Mouse (Mus musculus): ENCODE data around the gene Rom1. TPM values are rescaled to one million over a fixed set of nuclear protein-coding genes. Genes with fewer than 3 reads are reported as not detected.

Rom1 gene
- polyA plus RNA-seq, 1 experiment, result 6.0 TPM

DNA sequence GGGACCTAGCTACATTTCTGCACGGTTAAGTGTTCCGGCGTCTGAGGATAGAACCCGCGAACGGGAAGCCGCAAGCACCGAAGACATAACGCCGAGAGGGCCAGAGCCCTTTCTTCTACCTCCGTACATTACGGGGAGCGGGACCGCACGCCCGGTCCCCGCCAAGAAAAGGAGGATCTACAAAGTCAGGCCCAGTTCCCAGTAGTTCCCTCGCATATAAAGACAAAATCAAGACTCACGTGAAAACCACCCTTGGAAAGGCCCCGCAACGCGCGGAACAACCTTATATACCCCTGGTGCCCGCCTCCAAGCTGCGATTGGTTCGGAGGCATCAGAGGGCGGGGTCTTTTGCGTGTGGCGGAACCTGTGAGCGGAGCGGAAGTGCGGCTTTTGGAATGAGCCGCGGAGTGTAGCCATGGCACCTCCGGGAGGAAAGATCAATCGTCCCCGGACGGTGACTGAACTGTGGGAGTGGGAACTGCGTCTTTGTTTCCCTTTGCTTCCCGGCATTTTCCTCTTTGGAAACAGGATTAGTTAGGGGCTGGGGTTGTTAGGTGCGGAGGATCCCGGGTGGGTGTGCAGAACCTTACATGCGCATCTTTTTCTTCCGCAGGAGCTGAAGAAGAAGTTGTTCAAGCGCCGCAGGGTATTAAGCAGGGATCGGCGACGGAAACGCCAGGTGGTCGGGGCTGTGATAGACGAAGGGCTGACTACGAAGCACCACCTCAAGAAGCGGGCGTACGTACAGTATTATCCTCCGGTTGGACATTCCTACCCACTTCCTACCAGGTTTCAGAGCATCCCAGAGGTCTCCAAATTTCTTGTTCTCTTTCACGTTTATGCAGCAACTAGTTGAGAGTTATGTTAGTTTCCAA, 40.4 kb downstream of the Rom1 start, which contains the start of the genes 1810009A15Rik and Gm49416:
TSS of gene 1810009A15Rik (plus strand) at position 343 of the 875 bp plus-strand sequence.
TSS of gene Gm49416 (plus strand) at position 416 of the 875 bp plus-strand sequence.
- no peaks in the 10 kb centered on the region for H3K36me3 ChIP-seq (ENCODE audit: control insufficient read depth, insufficient read depth)
- peak within 1 kb of the TSS; percentile 53 for H3K4me3 ChIP-seq
- peak within 1 kb of the TSS; percentile 6 for H3ac ChIP-seq (ENCODE audit: control insufficient read depth, insufficient read length)
- H3K4me2 ChIP-seq (ENCODE audit: low read depth), result peak within 1 kb of the TSS; percentile 95
- H3K27me3 ChIP-seq (ENCODE audit: control insufficient read depth, insufficient read depth, insufficient read length), result no peaks in the 10 kb centered on the region
- peak; percentile 55 for TF ChIP-seq SRF (IDR thresholded peaks at IDR 0.05; ENCODE audit: control insufficient read depth, insufficient read length, low read depth)
- no peak for TF ChIP-seq TCF12 (IDR thresholded peaks at IDR 0.05; ENCODE audit: insufficient read depth, poor library complexity, severe bottlenecking)
- no peak for TF ChIP-seq MYOG (IDR thresholded peaks at IDR 0.05; ENCODE audit: control insufficient read depth in 1 of 3, insufficient read depth in 1 of 3, insufficient read length in 2 of 3, low read depth in 2 of 3)
- TF ChIP-seq TCF3 (IDR thresholded peaks at IDR 0.05; ENCODE audit: insufficient read length, low read depth), result no peak
- no peak for TF ChIP-seq REST (IDR thresholded peaks at IDR 0.05; ENCODE audit: insufficient read depth, insufficient read length)
- peak; percentile 66 for TF ChIP-seq POLR2AphosphoS2 (IDR thresholded peaks at IDR 0.05; ENCODE audit: insufficient read length, low read depth)
- no peak for TF ChIP-seq E2F4 (IDR thresholded peaks at IDR 0.05; ENCODE audit: insufficient read depth)
- no peak for TF ChIP-seq CEBPB (IDR thresholded peaks at IDR 0.05; ENCODE audit: insufficient read depth, poor library complexity, severe bottlenecking)
- TF ChIP-seq POLR2A (IDR thresholded peaks at IDR 0.05; ENCODE audit: insufficient read length, low read depth), result peak; percentile 77
- TF ChIP-seq USF1 (IDR thresholded peaks at IDR 0.05; ENCODE audit: low read depth), result no peak
- TF ChIP-seq MYOD1 (IDR thresholded peaks at IDR 0.05; ENCODE audit: control insufficient read depth in 1 of 3, insufficient read length in 2 of 3, low read depth in 2 of 3), result no peak
- TF ChIP-seq MAX (IDR thresholded peaks at IDR 0.05; ENCODE audit: low read depth), result no peak
- peaks cover 31% of the 10 kb centered on the region for H3K79me2 ChIP-seq (ENCODE audit: control insufficient read depth, insufficient read depth)

DNA sequence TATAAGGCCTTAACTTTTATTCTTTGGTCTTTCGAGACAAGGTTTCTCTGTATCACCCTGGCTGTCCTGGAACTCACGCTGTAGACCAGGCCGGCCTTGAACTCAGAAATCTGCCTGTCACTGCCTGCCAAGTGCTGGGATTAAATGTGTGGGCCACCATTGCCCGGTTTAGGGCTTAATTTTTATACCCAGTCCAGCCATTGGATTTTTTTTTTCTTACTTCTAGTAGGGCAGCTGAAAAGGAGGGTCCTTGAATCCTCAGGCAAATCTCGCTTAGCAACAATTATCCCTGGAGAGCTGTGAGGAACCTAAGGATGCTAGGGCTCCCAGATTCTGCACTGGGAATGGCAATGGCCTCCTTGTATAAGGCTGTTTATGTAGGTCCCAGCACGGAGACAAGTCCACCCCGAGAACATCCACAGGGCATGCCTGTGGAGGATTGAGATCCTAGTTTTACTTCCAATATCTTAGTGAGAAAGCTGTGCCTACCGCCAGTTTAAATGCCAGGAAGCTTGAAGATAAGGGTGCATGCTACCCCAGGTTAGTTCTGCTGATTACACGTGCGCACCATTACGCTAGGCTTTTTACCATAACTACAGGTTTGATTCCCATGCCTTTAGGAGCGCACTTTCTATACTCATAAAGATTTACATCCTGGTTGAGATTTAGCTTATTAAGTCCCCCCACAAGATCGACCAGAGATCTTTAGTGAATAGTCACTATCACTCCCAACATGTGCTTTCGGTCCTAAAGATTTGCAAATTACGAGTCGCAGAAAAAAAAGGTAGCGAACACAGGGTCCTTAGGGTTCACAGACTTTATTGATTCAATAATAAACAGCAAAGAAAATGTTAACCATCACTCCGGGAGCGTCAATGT, 41.3 kb downstream of the Rom1 start:
- peak overlapping the region; percentile 6 for H3ac ChIP-seq (ENCODE audit: control insufficient read depth, insufficient read length)
- H3K79me2 ChIP-seq (ENCODE audit: control insufficient read depth, insufficient read depth), result peaks cover 23% of the 10 kb centered on the region
- H3K27me3 ChIP-seq (ENCODE audit: control insufficient read depth, insufficient read depth, insufficient read length), result no peaks in the 10 kb centered on the region
- peak overlapping the region; percentile 95 for H3K4me2 ChIP-seq (ENCODE audit: low read depth)
- no peaks in the 10 kb centered on the region for H3K36me3 ChIP-seq (ENCODE audit: control insufficient read depth, insufficient read depth)
- H3K4me3 ChIP-seq, result peak overlapping the region; percentile 53
- TF ChIP-seq MAX (IDR thresholded peaks at IDR 0.05; ENCODE audit: low read depth) (no peak), CEBPB (IDR thresholded peaks at IDR 0.05; ENCODE audit: insufficient read depth, poor library complexity, severe bottlenecking) (no peak)

- Histone ChIP-seq H3K36me3 (ENCODE audit: control insufficient read depth, insufficient read depth) (no peaks in the 10 kb centered on the region), H3ac (ENCODE audit: control insufficient read depth, insufficient read length) (no peak overlapping the region), H3K27me3 (ENCODE audit: control insufficient read depth, insufficient read depth, insufficient read length) (no peaks in the 10 kb centered on the region), H3K4me2 (ENCODE audit: low read depth) (peak overlapping the region; percentile 95), H3K79me2 (ENCODE audit: control insufficient read depth, insufficient read depth) (peaks cover 23% of the 10 kb centered on the region), H3K4me3 (peak overlapping the region; percentile 53)
- TF ChIP-seq CEBPB (IDR thresholded peaks at IDR 0.05; ENCODE audit: insufficient read depth, poor library complexity, severe bottlenecking) (no peak), TCF3 (IDR thresholded peaks at IDR 0.05; ENCODE audit: insufficient read length, low read depth) (no peak), POLR2AphosphoS2 (IDR thresholded peaks at IDR 0.05; ENCODE audit: insufficient read length, low read depth) (no peak), MYOG (IDR thresholded peaks at IDR 0.05; ENCODE audit: control insufficient read depth in 1 of 3, insufficient read depth in 1 of 3, insufficient read length in 2 of 3, low read depth in 2 of 3) (no peak), E2F4 (IDR thresholded peaks at IDR 0.05; ENCODE audit: insufficient read depth) (no peak), REST (IDR thresholded peaks at IDR 0.05; ENCODE audit: insufficient read depth, insufficient read length) (no peak), MAX (IDR thresholded peaks at IDR 0.05; ENCODE audit: low read depth) (no peak), USF1 (IDR thresholded peaks at IDR 0.05; ENCODE audit: low read depth) (no peak), TCF12 (IDR thresholded peaks at IDR 0.05; ENCODE audit: insufficient read depth, poor library complexity, severe bottlenecking) (no peak), SRF (IDR thresholded peaks at IDR 0.05; ENCODE audit: control insufficient read depth, insufficient read length, low read depth) (no peak), POLR2A (IDR thresholded peaks at IDR 0.05; ENCODE audit: insufficient read length, low read depth) (no peak), MYOD1 (IDR thresholded peaks at IDR 0.05; ENCODE audit: control insufficient read depth in 1 of 3, insufficient read length in 2 of 3, low read depth in 2 of 3) (no peak)
These were observed 42.1 kb downstream of the Rom1 start for GRCm38 (mm10) chr19:8886916-8887584.

DNA sequence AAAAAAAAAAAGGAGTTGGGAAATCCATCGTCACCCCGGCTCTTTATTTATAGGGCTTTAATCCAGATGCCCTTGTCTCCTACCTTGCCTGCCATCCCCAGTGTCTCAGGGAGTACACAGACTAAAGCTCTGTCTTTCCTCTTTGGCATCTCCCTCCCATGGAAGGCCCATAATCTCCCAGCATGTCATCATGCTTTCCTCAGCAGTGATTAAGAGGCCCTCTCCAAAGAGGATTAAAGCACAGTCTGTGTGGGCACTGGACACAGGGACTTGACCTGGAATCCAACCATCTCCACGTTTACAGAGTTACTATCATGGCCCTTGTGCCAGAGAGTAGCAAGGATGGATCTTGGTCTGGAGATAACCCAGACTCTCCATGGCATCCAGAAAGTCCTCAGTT, 45.5 kb downstream of the Rom1 start, which contains the start of the genes Lbhd1 and Gm49403:
TSS of gene Lbhd1 (plus strand) at position 117 of the 400 bp plus-strand sequence.
TSS of gene Gm49403 (plus strand) at position 315 of the 400 bp plus-strand sequence.
- no peak for TF ChIP-seq TCF12 (IDR thresholded peaks at IDR 0.05; ENCODE audit: insufficient read depth, poor library complexity, severe bottlenecking)
- no peak for TF ChIP-seq POLR2AphosphoS2 (IDR thresholded peaks at IDR 0.05; ENCODE audit: insufficient read length, low read depth)
- no peak for TF ChIP-seq MYOG (IDR thresholded peaks at IDR 0.05; ENCODE audit: control insufficient read depth in 1 of 3, insufficient read depth in 1 of 3, insufficient read length in 2 of 3, low read depth in 2 of 3)
- no peak for TF ChIP-seq MAX (IDR thresholded peaks at IDR 0.05; ENCODE audit: low read depth)
- TF ChIP-seq REST (IDR thresholded peaks at IDR 0.05; ENCODE audit: insufficient read depth, insufficient read length), result no peak
- no peak for TF ChIP-seq E2F4 (IDR thresholded peaks at IDR 0.05; ENCODE audit: insufficient read depth)
- TF ChIP-seq CEBPB (IDR thresholded peaks at IDR 0.05; ENCODE audit: insufficient read depth, poor library complexity, severe bottlenecking), result no peak
- no peak for TF ChIP-seq USF1 (IDR thresholded peaks at IDR 0.05; ENCODE audit: low read depth)
- no peak for TF ChIP-seq TCF3 (IDR thresholded peaks at IDR 0.05; ENCODE audit: insufficient read length, low read depth)
- no peak for TF ChIP-seq SRF (IDR thresholded peaks at IDR 0.05; ENCODE audit: control insufficient read depth, insufficient read length, low read depth)
- TF ChIP-seq POLR2A (IDR thresholded peaks at IDR 0.05; ENCODE audit: insufficient read length, low read depth), result no peak
- no peak for TF ChIP-seq MYOD1 (IDR thresholded peaks at IDR 0.05; ENCODE audit: control insufficient read depth in 1 of 3, insufficient read length in 2 of 3, low read depth in 2 of 3)
- Histone ChIP-seq H3K36me3 (ENCODE audit: control insufficient read depth, insufficient read depth) (no peaks in the 10 kb centered on the region), H3K27me3 (ENCODE audit: control insufficient read depth, insufficient read depth, insufficient read length) (no peaks in the 10 kb centered on the region), H3K79me2 (ENCODE audit: control insufficient read depth, insufficient read depth) (peaks cover 3% of the 10 kb centered on the region), H3K4me2 (ENCODE audit: low read depth) (no peak within 1 kb of the TSS), H3K4me3 (no peak within 1 kb of the TSS), H3ac (ENCODE audit: control insufficient read depth, insufficient read length) (no peak within 1 kb of the TSS)

All from myocyte (in vitro differentiated cells).